Mouse (Mus musculus) cortical plate, adult 2 months (tissue): Measurements from ENCODE around the gene Wdr60.

Source experiments
- CTCF ChIP-seq: fragments of 200-500 bp; IDR thresholded peaks from 2 replicates; pipeline ENCODE4 v1.5.1; 2011; ENCODE audit warnings: mild to moderate bottlenecking, control low read depth, low read length; ENCODE audit not compliant: insufficient read depth; ENCODE audit errors: extremely low read depth
- POLR2A ChIP-seq: fragments of 200-500 bp; IDR thresholded peaks from 2 replicates; pipeline ENCODE4 v1.6.1; 2011; ENCODE audit warnings: mild to moderate bottlenecking, low read length, control low read depth; ENCODE audit not compliant: insufficient read depth; ENCODE audit errors: extremely low read depth

DNA sequence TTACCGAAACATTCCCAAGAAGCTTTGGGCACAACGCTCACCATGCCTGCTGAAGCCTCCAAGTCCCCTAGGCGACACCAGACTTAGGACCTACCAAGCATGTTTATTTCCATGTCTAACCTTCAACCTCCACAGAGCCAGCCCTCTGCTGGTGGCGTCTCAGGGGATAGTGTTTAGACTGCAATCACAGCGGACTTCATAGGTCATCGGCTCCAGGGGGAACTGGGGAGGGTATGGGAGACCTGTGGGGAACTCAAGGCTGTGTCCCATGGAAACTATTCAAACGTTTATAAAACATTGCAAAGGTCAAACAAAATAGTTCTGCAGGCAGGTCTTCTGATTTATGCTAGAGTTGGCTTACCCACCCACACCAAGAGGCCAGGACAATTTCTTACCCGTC, 66.6 kb downstream of the Wdr60 start:
- TF ChIP-seq CTCF (no peak), POLR2A (no peak)
